Mouse (Mus musculus): ENCODE measurements at regions not wholly inside any gene's neighbourhood (a gene's known extent, or its start where the extent isn't known, plus 50 kb on each side); places are given as distances from the start of the nearest gene placed in this dataset.

DNA sequence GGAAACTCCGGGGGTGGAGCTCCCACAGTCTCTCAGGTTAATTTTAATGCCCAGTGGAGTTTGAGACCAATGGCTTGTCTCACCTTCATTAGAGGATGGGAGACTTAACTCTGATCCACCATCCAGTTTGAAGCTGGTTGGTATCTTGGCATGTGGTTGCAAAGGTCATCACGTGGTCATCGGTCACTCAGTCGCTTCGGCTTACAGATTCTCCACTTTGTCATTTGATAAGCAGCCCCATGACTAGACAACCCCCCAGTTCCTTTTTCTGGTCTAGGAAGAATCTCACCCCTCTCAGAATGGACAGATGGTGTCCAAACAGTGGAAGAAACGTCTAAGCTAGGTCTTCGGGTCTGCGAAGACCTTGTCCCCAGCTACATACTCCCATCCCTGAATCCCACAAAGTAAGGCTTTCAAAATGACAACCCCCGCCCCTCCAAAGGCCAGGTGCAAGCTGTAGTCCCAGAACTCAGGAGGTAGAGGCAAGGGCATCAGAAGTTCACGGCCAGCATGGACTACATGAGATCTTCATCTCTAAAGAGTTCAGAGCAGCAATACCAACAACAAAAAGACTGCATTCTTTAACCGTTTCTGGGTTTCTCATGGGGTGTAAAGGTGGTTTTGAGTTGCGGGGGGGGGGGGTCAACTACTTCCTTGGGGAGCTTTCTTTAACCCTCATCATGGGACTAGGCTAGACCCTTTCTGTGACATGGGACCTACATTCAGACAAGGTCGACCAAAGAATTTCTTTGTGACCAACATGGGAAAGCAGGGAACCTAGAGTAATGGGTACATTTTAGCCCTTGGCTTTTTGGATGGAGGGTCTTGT lies 60.6 kb upstream of the Cpm start:
- no peaks in the 10 kb centered on the region; the same call in 1 of the 2 replicates for H3K9me3 ChIP-seq (ENCODE audit: control insufficient read depth, low read depth, low read length)
- no peak overlapping the region for H3K4me3 ChIP-seq (ENCODE audit: low read depth, low read length)
- 94% methylated on average over 13 of the region's 13 CpGs for WGBS
- no peak overlapping the region for H3K9ac ChIP-seq (replicated peaks; ENCODE audit: low read depth, low read length)
- 0 out of 2 replicates have a peak, but pooled peaks cover 6% of the 10 kb centered on the region for H3K27me3 ChIP-seq (ENCODE audit: control insufficient read depth, insufficient read depth, low read length)
- peaks cover 7% of the 10 kb centered on the region for H3K4me1 ChIP-seq (ENCODE audit: control insufficient read depth, insufficient read depth, low read length)
- no peak overlapping the region for H3K27ac ChIP-seq (ENCODE audit: low read length)
- no peaks in the 10 kb centered on the region for H3K36me3 ChIP-seq (ENCODE audit: control insufficient read depth, insufficient read depth, low read length)
- ATAC-seq (ENCODE audit: insufficient number of reproducible peaks, insufficient read depth, low FRiP score, low read depth): no peak
- H3K4me2 ChIP-seq (replicated peaks; ENCODE audit: low read depth, low read length): no peak overlapping the region

- Histone ChIP-seq H3K9me3 (ENCODE audit: control insufficient read depth, low read depth, low read length) (no peaks in the 10 kb centered on the region; the same call in 1 of the 2 replicates), H3K4me3 (ENCODE audit: low read depth, low read length) (no peak overlapping the region), H3K27ac (ENCODE audit: low read length) (no peak overlapping the region), H3K27me3 (ENCODE audit: control insufficient read depth, insufficient read depth, low read length) (0 out of 2 replicates have a peak, but pooled peaks cover 6% of the 10 kb centered on the region), H3K4me2 (replicated peaks; ENCODE audit: low read depth, low read length) (no peak overlapping the region), H3K4me1 (ENCODE audit: control insufficient read depth, insufficient read depth, low read length) (peaks cover 7% of the 10 kb centered on the region), H3K36me3 (ENCODE audit: control insufficient read depth, insufficient read depth, low read length) (no peaks in the 10 kb centered on the region), H3K9ac (replicated peaks; ENCODE audit: low read depth, low read length) (no peak overlapping the region)
- WGBS: 81% methylated on average over 3 of the region's 3 CpGs
- no peak for ATAC-seq (ENCODE audit: insufficient number of reproducible peaks, insufficient read depth, low FRiP score, low read depth)
Measured at GRCm38 (mm10) chr10:117568138-117568387, 61.2 kb upstream of the Cpm start.

- Histone ChIP-seq H3K27me3 (ENCODE audit: control insufficient read depth, insufficient read depth, low read length) (0 out of 2 replicates have a peak, but pooled peaks cover 2% of the 10 kb centered on the region), H3K9me3 (ENCODE audit: control insufficient read depth, low read depth, low read length) (no peaks in the 10 kb centered on the region; the same call in 1 of the 2 replicates), H3K4me3 (ENCODE audit: low read depth, low read length) (no peak overlapping the region), H3K9ac (replicated peaks; ENCODE audit: low read depth, low read length) (no peak overlapping the region), H3K27ac (ENCODE audit: low read length) (no peak overlapping the region), H3K4me1 (ENCODE audit: control insufficient read depth, insufficient read depth, low read length) (peaks cover 7% of the 10 kb centered on the region), H3K36me3 (ENCODE audit: control insufficient read depth, insufficient read depth, low read length) (no peaks in the 10 kb centered on the region), H3K4me2 (replicated peaks; ENCODE audit: low read depth, low read length) (no peak overlapping the region)
- WGBS: 91% methylated on average over 8 of the region's 8 CpGs
- no peak for ATAC-seq (ENCODE audit: insufficient number of reproducible peaks, insufficient read depth, low FRiP score, low read depth)
Measured at GRCm38 (mm10) chr10:117567379-117568137, 61.7 kb upstream of the Cpm start.

DNA sequence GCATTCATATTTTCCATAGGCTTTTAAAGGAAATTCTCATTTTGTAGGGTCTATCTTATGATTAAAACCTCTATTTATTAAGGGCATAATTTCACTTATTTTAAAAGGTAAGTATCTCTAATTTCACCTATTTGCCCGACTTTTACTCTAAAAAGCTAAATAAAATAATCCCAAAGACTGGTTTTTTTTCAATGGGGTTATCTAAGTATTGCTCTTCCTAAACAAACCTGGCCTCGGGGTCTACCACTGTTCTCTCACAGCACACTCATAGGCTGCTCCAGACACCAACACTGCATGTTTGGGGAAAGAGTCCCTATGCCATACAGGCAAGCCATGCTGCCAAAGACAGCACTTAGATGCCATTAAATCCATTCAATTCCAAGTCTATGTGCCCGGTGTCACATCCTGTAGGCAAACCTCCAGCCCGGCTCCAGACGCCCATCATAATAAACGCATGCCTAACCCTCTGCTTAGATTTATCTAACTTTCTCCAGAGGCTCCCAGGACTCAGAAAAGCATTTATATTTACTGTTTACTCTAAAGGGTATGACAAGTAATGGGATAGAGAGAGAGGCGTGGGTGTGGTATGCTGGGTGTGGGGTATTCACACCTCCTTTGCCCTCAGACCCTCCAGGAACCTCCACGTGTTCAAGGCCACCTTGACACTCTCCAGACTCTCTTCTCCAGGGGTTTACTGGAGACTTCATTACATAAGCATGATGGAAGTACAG lies 62.5 kb upstream of the Cpm start:
- Histone ChIP-seq H3K4me3 (ENCODE audit: low read depth, low read length) (no peak overlapping the region), H3K9ac (replicated peaks; ENCODE audit: low read depth, low read length) (no peak overlapping the region), H3K36me3 (ENCODE audit: control insufficient read depth, insufficient read depth, low read length) (no peaks in the 10 kb centered on the region), H3K27me3 (ENCODE audit: control insufficient read depth, insufficient read depth, low read length) (0 out of 2 replicates have a peak, but pooled peaks cover 2% of the 10 kb centered on the region), H3K9me3 (ENCODE audit: control insufficient read depth, low read depth, low read length) (no peaks in the 10 kb centered on the region; the same call in 1 of the 2 replicates), H3K27ac (ENCODE audit: low read length) (no peak overlapping the region), H3K4me2 (replicated peaks; ENCODE audit: low read depth, low read length) (no peak overlapping the region), H3K4me1 (ENCODE audit: control insufficient read depth, insufficient read depth, low read length) (peaks cover 3% of the 10 kb centered on the region; the same call in 1 of the 2 replicates)
- ATAC-seq (ENCODE audit: insufficient number of reproducible peaks, insufficient read depth, low FRiP score, low read depth): no peak
- 89% methylated on average over 8 of the region's 8 CpGs for WGBS

- no peak for ATAC-seq (ENCODE audit: insufficient number of reproducible peaks, insufficient read depth, low FRiP score, low read depth)
- WGBS: 87% methylated on average over 3 of the region's 3 CpGs
- H3K27ac ChIP-seq (ENCODE audit: low read length): no peak overlapping the region
Measured at GRCm38 (mm10) chr10:117566204-117566603, 63.1 kb upstream of the Cpm start.

DNA sequence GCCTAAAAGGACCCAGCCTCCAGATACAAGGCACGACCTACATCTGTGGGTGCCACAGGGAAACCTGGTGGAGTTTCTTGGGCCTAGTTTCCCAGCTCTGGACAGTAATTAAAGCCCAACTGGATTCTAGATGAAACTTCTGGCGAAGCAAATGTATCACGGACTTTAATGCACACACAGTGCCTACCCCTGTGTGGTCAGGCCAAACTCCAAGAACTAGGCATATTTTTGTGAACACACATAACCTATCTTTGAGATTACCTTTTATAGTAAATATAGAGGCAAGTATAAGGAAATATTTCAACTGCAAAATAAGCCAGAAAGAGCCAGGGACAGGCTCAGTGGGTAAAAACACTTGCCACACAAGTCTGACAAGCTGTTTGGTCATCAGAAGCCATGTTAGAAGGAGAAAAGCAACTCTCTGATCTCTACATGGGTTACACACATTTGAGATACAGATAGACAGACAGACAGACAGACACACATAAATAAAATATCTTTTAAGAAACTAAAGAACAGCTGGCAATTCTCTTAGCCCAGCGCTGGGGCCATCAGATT lies 63.7 kb upstream of the Cpm start:
- H3K4me1 ChIP-seq (ENCODE audit: control insufficient read depth, insufficient read depth, low read length): no peaks in the 10 kb centered on the region
- H3K9me3 ChIP-seq (ENCODE audit: control insufficient read depth, low read depth, low read length): no peaks in the 10 kb centered on the region; the same call in 1 of the 2 replicates
- H3K4me3 ChIP-seq (ENCODE audit: low read depth, low read length): no peak overlapping the region
- 0 out of 2 replicates have a peak, but pooled peaks cover 2% of the 10 kb centered on the region for H3K27me3 ChIP-seq (ENCODE audit: control insufficient read depth, insufficient read depth, low read length)
- H3K27ac ChIP-seq (ENCODE audit: low read length): no peak overlapping the region
- no peak for ATAC-seq (ENCODE audit: insufficient number of reproducible peaks, insufficient read depth, low FRiP score, low read depth)
- WGBS: 91% methylated on average over 4 of the region's 4 CpGs
- no peak overlapping the region for H3K4me2 ChIP-seq (replicated peaks; ENCODE audit: low read depth, low read length)
- H3K9ac ChIP-seq (replicated peaks; ENCODE audit: low read depth, low read length): no peak overlapping the region
- no peaks in the 10 kb centered on the region for H3K36me3 ChIP-seq (ENCODE audit: control insufficient read depth, insufficient read depth, low read length)

More at GRCm38 (mm10) chr10:117566204-117566603, 63.1 kb upstream of the Cpm start:
- no peaks in the 10 kb centered on the region for H3K36me3 ChIP-seq (ENCODE audit: control insufficient read depth, insufficient read depth, low read length)
- H3K4me1 ChIP-seq (ENCODE audit: control insufficient read depth, insufficient read depth, low read length): 0 out of 2 replicates have a peak, but pooled peaks cover under 1% of the 10 kb centered on the region
- H3K27me3 ChIP-seq (ENCODE audit: control insufficient read depth, insufficient read depth, low read length): 0 out of 2 replicates have a peak, but pooled peaks cover 2% of the 10 kb centered on the region
- H3K9ac ChIP-seq (replicated peaks; ENCODE audit: low read depth, low read length): no peak overlapping the region
- H3K4me2 ChIP-seq (replicated peaks; ENCODE audit: low read depth, low read length): no peak overlapping the region
- H3K4me3 ChIP-seq (ENCODE audit: low read depth, low read length): no peak overlapping the region
- no peaks in the 10 kb centered on the region; the same call in 1 of the 2 replicates for H3K9me3 ChIP-seq (ENCODE audit: control insufficient read depth, low read depth, low read length)

GRCm38 (mm10) chr10:117565110-117565509 lies 64.2 kb upstream of the Cpm start:
- Histone ChIP-seq H3K9ac (replicated peaks; ENCODE audit: low read depth, low read length) (no peak overlapping the region), H3K27me3 (ENCODE audit: control insufficient read depth, insufficient read depth, low read length) (no peaks in the 10 kb centered on the region), H3K4me1 (ENCODE audit: control insufficient read depth, insufficient read depth, low read length) (no peaks in the 10 kb centered on the region), H3K4me3 (ENCODE audit: low read depth, low read length) (no peak overlapping the region), H3K36me3 (ENCODE audit: control insufficient read depth, insufficient read depth, low read length) (no peaks in the 10 kb centered on the region), H3K4me2 (replicated peaks; ENCODE audit: low read depth, low read length) (no peak overlapping the region), H3K9me3 (ENCODE audit: control insufficient read depth, low read depth, low read length) (no peaks in the 10 kb centered on the region; the same call in 1 of the 2 replicates), H3K27ac (ENCODE audit: low read length) (no peak overlapping the region)
- no peak for ATAC-seq (ENCODE audit: insufficient number of reproducible peaks, insufficient read depth, low FRiP score, low read depth)
- WGBS: 89% methylated on average over 3 of the region's 3 CpGs

Measured in stomach, embryonic 14.5 days (tissue).